Mouse (Mus musculus) embryo, embryonic 10.5 days (tissue): ENCODE data around the gene Moap1.
A peak's percentile ranks its signal among the peaks of the same experiment; 100 is the strongest.

Source experiments
- DNase-seq: peaks from one replicate; pipeline ENCODE4 v3.0.0-alpha.2; 2015; ENCODE audit warnings: low spot score

Moap1 gene

GRCm38 (mm10) chr12:102743589-102744574 is at the start of gene Moap1, which contains the start of gene Tmem251:
Gene Moap1 (minus strand): TSS chr12:102743661.
Gene Tmem251 (plus strand): TSS chr12:102743762.
- peak; percentile 94 for DNase-seq

DNA sequence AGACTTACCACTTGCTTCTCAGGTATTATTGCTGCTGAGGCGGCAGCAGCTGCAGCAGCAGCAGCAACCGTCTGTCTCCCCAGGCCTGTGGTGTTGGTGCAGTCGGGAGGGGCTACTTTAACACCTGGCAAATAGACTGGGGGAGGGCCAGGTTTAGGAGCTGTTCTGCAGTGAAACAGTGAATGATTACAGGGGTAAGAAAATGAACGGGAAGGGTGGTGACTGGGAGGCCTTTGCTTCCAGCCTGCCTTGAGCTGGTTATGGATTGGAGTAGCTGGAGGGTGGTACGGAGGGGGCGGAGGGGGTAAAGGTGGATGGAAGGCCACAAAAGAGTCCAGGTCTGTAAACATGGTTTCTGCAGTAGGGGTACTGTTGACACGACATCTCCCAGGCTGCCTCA is 44.5 kb upstream of the Moap1 start:
- no peak for DNase-seq

- DNase-seq = no peak
Observed at GRCm38 (mm10) chr12:102785593-102785985, 42.1 kb upstream of the Moap1 start.

- DNase-seq = no peak
Observed at GRCm38 (mm10) chr12:102784899-102785592, 41.6 kb upstream of the Moap1 start.

GRCm38 (mm10) chr12:102782841-102783240 is 39.4 kb upstream of the Moap1 start:
- DNase-seq = no peak

- peak; percentile 21 for DNase-seq
Observed at GRCm38 (mm10) chr12:102779452-102779851, 36.0 kb upstream of the Moap1 start.

GRCm38 (mm10) chr12:102778151-102778550 is 34.7 kb upstream of the Moap1 start:
- DNase-seq = no peak

DNA sequence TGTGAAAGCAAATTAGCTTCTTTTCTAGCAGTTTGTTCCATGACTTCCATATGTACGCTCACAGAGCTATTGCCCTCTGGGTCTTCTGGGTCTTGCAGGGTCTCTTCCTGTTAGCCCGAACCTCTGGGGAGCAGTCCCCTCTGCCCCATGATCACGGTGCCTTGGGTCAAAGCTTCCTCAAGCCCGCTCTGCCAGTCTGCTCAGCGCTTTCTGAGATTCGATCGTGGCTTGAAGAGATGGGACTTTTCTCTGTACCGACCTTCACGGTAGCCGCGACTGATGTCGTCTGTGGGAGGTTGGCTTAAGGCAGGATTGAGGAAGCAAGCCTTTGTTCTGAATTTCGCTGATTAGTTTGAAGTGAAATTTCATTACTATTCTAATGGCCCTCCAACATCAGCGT is 32.6 kb upstream of the Moap1 start:
- DNase-seq = no peak

- DNase-seq = no peak
Observed at GRCm38 (mm10) chr12:102772676-102773075, 29.2 kb upstream of the Moap1 start.

- DNase-seq = no peak
Observed at GRCm38 (mm10) chr12:102771601-102772000, 28.1 kb upstream of the Moap1 start.

DNA sequence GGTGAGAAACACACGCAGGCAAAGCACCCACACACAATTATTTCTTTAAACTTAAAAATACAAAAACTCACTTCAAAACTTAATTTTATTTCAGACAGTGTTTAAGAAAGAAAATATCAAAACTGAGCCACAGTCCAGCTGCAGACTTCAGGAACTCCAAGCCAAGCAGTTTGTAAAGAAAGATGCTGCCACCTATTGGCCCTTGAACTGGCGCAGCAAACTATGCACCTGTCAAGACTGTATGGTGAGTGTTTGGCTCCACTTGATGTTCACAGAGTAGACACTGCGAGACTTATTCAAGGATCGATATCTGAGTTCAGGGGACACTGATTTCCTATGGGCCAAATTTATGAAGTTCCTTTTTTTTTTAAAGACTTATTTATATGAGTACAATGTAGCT is 25.5 kb upstream of the Moap1 start:
- no peak for DNase-seq

DNA sequence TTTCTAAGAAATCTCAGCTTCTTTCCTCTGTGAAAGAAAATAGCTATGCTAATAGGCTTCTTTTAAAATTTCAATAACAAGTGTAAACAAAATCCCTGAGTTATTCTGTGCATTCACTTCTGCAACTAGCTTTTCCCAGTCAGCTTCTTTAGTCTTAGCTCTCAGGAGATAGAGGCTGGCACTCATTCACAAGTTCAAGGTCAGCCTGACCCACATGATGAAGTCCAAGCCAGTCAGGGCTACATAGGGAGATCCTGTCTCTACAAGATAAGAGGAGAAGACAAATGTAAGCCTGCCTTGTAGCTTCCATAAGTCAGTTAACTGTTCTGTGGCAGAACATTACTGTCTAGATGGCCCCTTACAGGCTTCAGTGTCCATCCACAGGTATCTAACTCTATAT is 20.2 kb upstream of the Moap1 start:
- DNase-seq = no peak

DNA sequence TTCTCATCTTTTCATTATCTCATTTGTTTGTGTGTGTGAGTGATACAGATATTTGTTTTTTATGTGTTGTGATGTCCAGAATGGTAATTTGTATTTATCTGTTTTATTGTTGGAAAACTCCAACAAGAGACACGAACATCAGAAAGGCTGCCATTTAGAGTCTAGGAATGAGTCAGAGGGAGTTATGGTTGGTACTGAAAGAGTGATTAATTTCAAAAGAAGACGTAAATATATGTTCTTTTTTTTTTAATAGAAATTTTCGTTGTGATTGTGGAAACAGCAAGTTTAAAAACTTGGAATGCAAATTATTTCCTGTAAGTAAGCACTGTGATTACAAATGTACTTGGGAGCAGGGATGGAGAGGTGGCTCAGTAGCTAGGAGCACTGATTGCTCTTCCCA is 18.2 kb upstream of the Moap1 start:
- DNase-seq = no peak

- DNase-seq = peak; percentile 23
Observed at GRCm38 (mm10) chr12:102758936-102759335, 15.5 kb upstream of the Moap1 start.

- peak; percentile 35 for DNase-seq
Observed at GRCm38 (mm10) chr12:102758403-102758756, 14.9 kb upstream of the Moap1 start, which contains the start of gene Gm20604. Gene Gm20604 (minus strand): TSS chr12:102758672.

GRCm38 (mm10) chr12:102757689-102758402 is 14.4 kb upstream of the Moap1 start, which contains the start of the genes Gm28051, Gon7 and Ubr7:
Gene Gm28051 (minus strand): TSS chr12:102757765.
Gene Gon7 (minus strand): TSS chr12:102757803.
Gene Ubr7 (plus strand): TSS chr12:102757967.
- peak; percentile 98 for DNase-seq

DNA sequence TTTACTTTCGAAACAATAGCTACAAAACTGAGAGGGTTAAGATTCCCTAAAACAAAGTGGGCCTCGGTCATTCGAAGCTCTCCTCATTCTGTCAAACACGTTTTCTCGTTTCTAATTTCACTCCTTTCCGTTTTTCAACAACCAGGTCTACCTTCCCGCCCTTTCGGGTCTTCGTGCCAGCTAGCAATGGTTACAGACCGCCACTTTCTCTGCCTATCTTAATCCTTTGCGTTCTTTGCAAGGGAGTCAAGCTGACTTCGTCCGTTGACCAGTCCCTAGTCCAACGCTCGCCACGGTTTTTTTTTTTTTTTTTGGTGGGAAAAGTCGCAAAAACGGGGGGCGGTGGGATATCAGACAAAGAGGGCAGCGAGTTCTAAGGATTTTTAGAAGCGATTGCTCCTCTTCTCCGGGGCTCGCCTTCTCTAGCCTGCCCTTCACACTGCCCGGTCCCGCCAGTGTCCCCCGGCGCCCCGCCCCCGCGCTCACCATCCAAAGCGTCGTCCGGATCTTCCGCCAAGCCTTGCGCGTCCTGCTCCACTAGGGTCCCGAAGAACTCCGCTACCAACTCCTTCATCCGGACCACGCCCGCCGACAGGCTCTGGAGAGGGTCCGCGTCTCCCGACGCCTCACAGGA is 13.7 kb upstream of the Moap1 start:
- DNase-seq = peak; percentile 42

DNA sequence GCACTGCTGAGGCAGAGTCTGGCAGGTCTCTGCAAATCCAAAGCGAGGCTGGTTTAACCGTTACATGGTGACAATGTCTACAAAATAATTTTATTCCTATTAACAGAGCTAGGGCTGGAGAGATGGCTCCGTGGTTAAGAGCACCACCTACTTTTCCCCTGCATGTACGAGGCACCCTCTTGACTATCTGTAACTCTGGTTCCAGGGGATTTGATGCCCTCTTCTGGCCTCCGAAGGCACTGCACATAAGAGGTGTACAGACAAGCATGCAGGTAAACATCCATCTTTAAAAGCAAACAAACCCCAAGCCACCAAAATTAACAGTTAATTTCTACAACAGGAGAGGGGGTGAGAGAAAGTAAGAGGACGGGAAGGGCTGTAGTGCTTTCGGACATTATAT is 12.8 kb upstream of the Moap1 start:
- DNase-seq = peak; percentile 29

GRCm38 (mm10) chr12:102748256-102748655 is 4.8 kb upstream of the Moap1 start:
- no peak for DNase-seq

GRCm38 (mm10) chr12:102744839-102745238 is 1.4 kb upstream of the Moap1 start:
- peak; percentile 18 for DNase-seq

DNA sequence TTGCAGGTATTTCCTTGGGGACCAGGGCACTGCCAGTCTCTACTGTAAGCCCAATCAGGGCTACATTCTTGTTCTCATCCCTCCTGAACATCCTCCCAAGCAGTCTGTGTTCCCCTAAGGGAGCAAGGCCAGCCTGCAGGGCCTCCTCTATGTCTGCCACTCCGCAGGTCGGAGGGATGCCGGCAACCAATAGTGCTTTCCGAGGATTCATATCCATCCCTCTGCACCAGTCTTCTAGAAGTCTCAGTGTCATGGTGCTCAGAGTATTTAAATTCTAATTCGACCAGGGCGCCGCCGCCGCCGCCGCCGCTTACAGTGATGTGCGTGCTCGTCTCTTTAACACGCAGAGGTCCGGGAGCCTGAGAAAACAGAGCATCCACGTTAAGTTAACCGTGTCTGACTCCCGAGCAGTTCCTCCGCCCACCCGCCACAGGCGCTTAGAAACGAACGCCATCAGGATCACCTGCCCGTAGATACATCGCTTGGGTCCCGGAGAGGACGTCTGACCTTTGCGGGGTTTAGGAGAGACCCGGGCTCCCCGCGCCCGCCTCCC is 349 bp downstream of the Moap1 start:
- no peak for DNase-seq
